Mouse (Mus musculus) frontal cortex, postnatal 25 days (tissue): Measurements from ENCODE around the gene Dnase2a.

Source experiments
- DNase-seq, 2 experiments: peaks; one replicate each; pipeline ENCODE4 v3.0.0; 2022; ENCODE audit warnings: low spot score in 2 of 2

Gene Dnase2a

DNA sequence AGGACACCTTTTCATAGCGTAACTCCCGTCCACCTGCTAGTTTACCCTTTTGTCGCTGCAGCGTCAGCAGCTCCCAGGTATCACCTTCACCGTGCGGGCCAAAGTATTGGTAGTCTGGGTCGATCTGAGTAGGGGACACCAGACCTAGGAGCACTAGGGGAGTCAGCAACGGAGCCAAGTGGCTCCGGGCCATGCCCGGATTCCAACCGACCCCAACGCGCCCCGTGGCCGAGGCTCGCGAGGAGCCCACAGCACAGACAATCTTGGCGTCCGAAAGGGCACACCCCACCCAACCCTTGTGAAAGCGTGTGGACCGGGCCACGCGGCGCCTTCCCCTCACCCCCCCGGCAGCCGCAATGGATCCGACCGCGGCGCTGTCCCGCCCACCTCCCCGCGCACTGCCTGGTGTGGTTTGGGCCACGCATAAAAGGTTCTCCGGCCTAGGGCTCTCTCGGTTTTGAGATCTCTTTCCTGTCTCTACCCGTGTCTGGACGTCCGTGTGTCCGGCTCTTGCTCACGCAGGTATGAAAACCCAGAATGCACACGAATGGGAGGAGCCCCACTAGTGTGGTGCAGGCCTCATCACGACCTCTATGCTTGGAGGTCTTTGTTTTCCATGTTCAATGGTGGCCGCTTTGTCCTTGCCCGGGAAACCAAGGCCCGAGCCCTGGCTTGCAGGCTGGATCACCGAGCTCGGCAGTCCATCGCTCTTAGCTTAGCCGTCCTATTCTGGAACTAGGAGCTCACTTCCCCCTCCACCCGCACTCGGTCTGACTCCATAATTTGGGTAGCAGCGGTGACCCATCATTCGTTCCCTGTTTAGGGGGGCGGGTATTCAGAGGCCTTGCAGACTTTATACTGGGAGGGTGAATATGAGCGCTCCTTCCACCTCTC is 61.1 kb downstream of the Dnase2a start, which contains the start of the genes Gm49661, Prdx2 and Rnaseh2a:
Gene Gm49661, minus strand, starts transcription at position 193 of the 894 bp plus-strand sequence.
Gene Prdx2, plus strand, starts transcription at position 347 of the 894 bp plus-strand sequence.
Gene Rnaseh2a, minus strand, starts transcription at position 527 of the 894 bp plus-strand sequence.
- peak in 1 of 2 experiments; percentile 55 for DNase-seq

DNA sequence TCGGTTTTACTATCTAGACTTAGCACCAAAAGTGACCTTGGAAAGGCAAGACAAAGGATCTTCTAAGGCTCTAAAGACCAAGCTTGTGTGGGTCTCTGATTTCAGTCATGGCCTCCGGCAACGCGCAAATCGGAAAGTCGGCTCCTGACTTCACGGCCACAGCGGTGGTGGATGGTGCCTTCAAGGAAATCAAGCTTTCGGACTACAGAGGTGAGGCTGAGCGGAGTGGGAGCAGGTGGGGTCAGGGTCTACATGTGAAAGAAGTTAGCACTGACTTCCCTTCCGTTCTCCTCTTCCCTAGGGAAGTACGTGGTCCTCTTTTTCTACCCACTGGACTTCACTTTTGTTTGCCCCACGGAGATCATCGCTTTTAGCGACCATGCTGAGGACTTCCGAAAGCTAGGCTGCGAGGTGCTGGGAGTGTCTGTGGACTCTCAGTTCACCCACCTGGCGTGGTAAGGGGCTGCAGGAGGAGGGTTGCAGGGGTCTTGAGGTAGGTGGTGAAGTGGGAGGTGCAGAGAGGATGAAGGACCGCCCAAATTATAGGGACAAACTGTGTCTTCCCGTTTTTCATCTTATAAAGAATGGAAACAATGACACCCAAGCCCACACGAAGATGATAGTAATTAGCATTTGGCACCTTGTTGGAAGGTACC is 61.9 kb downstream of the Dnase2a start:
- no peak for DNase-seq

DNA sequence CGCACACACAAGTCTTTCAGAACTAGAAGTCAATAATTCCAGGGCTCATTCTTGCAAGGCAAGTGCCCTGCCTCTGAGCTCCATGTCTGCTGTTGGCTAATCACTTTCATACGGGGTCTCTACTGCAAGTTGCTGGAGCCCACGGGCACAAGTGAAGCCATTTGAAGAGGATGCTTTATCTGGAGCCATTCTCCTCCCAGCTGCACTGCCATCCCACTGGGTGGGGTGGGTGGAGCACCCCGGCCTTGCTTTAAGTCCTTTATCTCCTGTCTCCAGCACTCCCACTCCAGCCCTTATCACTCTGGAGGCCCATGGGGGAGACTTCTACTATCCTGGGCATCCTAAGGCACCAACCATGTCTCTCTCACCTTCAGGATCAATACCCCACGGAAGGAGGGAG is 62.6 kb downstream of the Dnase2a start:
- no peak for DNase-seq
